ENCODE assay signal across 15 mouse cellular contexts in genomic region chr7:136888161-136888560, GRCm38 (mm10).
"Had no signal": no experiment of that assay in that cellular context is flagged by ENCODE, and none has a peak within 500 bp of the region (broad histone marks: within the 10 kb centered on the region; RNA-seq: fewer than 3 reads in every experiment).

No protein-coding gene starts in this region.

- H3K9me3 ChIP-seq: liver, embryonic 13.5 days; midbrain, embryonic 12.5 days; neural tube, embryonic 12.5 days; neural tube, embryonic 15.5 days had no signal

- H3K4me3 ChIP-seq: layer of hippocampus, adult 2 months; left cerebral cortex, adult 2 months; liver, embryonic 13.5 days; midbrain, embryonic 12.5 days; neural tube, embryonic 12.5 days; neural tube, embryonic 15.5 days had no signal

- H3K27ac ChIP-seq: kidney, postnatal 0 days; layer of hippocampus, adult 2 months; left cerebral cortex, adult 2 months; liver, embryonic 13.5 days; midbrain, embryonic 12.5 days; neural tube, embryonic 12.5 days; neural tube, embryonic 15.5 days had no signal

- H3K36me3 ChIP-seq: liver, embryonic 13.5 days; midbrain, embryonic 12.5 days; neural tube, embryonic 12.5 days; neural tube, embryonic 15.5 days had no signal

- ATAC-seq: intestine, postnatal 0 days had no signal

- H3K27me3 ChIP-seq: liver, embryonic 13.5 days; neural tube, embryonic 12.5 days; neural tube, embryonic 15.5 days had no signal

- H3K4me2 ChIP-seq: liver, embryonic 13.5 days; midbrain, embryonic 12.5 days; neural tube, embryonic 12.5 days; neural tube, embryonic 15.5 days had no signal

- H3K4me1 ChIP-seq: liver, embryonic 13.5 days; midbrain, embryonic 12.5 days; neural tube, embryonic 12.5 days had no signal

- DNase-seq: kidney, adult 2 months; kidney, postnatal 25 days; layer of hippocampus, adult 9-11 months; liver, embryonic 13.5 days; lung, adult 2 months; lung, postnatal 14 days; lung, postnatal 4 days; thymus, postnatal 25 days had no signal

- H3K9ac ChIP-seq: liver, embryonic 13.5 days; midbrain, embryonic 12.5 days; neural tube, embryonic 12.5 days; neural tube, embryonic 15.5 days had no signal
